Mouse (Mus musculus): ENCODE data around the gene Inppl1. TPM values are rescaled to one million over a fixed set of nuclear protein-coding genes. Genes with fewer than 3 reads are reported as not detected.

The Inppl1 gene
- polyA plus RNA-seq, 1 experiment: 30.4 TPM

- Histone ChIP-seq H3K4me1 (replicated peaks; ENCODE audit: control insufficient read depth, insufficient read depth, low read length) (no peaks in the 10 kb centered on the region), H3K4me3 (ENCODE audit: control insufficient read depth, insufficient read depth, low read length) (no peak overlapping the region), H3K36me3 (ENCODE audit: control insufficient read depth, insufficient read depth, low read length) (no peaks in the 10 kb centered on the region), H3K27me3 (ENCODE audit: control insufficient read depth, insufficient read depth, low read length) (no peaks in the 10 kb centered on the region), H3K27ac (ENCODE audit: control insufficient read depth, insufficient read depth, low read length) (no peak overlapping the region)
- 94% methylated on average over 1 of the region's 1 CpGs for WGBS
- no peak for DNase-seq
- TF ChIP-seq CTCF (IDR thresholded peaks at IDR 0.05; ENCODE audit: borderline replicate concordance, control insufficient read depth, extremely low read depth, insufficient read depth, low read length, poor library complexity): no peak
- TF ChIP-seq POLR2A (IDR thresholded peaks at IDR 0.05; ENCODE audit: control insufficient read depth, extremely low read depth, insufficient read depth, low read length, poor library complexity): no peak
Observed at GRCm38 (mm10) chr7:101777053-101777452, 61.0 kb downstream of the Inppl1 start.

- Histone ChIP-seq H3K27me3 (ENCODE audit: control insufficient read depth, insufficient read depth, low read length) (no peaks in the 10 kb centered on the region), H3K27ac (ENCODE audit: control insufficient read depth, insufficient read depth, low read length) (no peak overlapping the region), H3K4me3 (ENCODE audit: control insufficient read depth, insufficient read depth, low read length) (no peak overlapping the region), H3K36me3 (ENCODE audit: control insufficient read depth, insufficient read depth, low read length) (no peaks in the 10 kb centered on the region), H3K4me1 (replicated peaks; ENCODE audit: control insufficient read depth, insufficient read depth, low read length) (no peaks in the 10 kb centered on the region)
- 93% methylated on average over 8 of the region's 8 CpGs for WGBS
- no peak for DNase-seq
- no peak for TF ChIP-seq POLR2A (IDR thresholded peaks at IDR 0.05; ENCODE audit: control insufficient read depth, extremely low read depth, insufficient read depth, low read length, poor library complexity)
- no peak for TF ChIP-seq CTCF (IDR thresholded peaks at IDR 0.05; ENCODE audit: borderline replicate concordance, control insufficient read depth, extremely low read depth, insufficient read depth, low read length, poor library complexity)
Observed at GRCm38 (mm10) chr7:101772687-101773086, 65.3 kb downstream of the Inppl1 start.

Other genes starting within 250 kb of the Inppl1 start
- 16.8 and 25.8 TPM in 2 replicates for gene Clpb, start 174.6 kb downstream of the Inppl1 start, polyA plus RNA-seq (2012; rRNA removed)
- gene Phox2a, start 19.9 kb downstream of the Inppl1 start, polyA plus RNA-seq (2012; rRNA removed): 0.14 TPM in 1 of 2 replicates, not detected in the other
- gene Folr2, start 19.0 kb upstream of the Inppl1 start, polyA plus RNA-seq (2012; rRNA removed): 6.4 and 9.3 TPM in 2 replicates
- gene Anapc15, start 25.5 kb upstream of the Inppl1 start, polyA plus RNA-seq (2012; rRNA removed): 77.1 and 103 TPM in 2 replicates
- 0.70 and 0.86 TPM in 2 replicates for gene Folr1, start 32.6 kb upstream of the Inppl1 start, polyA plus RNA-seq (2012; rRNA removed)
- gene Lamtor1, start 67.7 kb upstream of the Inppl1 start, polyA plus RNA-seq (2012; rRNA removed): 235 and 239 TPM in 2 replicates
- 0.08 and 0.20 TPM in 2 replicates for gene Tomt, start 68.1 kb upstream of the Inppl1 start, polyA plus RNA-seq (2012; rRNA removed)
- gene Lrrc51, start 95.7 kb upstream of the Inppl1 start, polyA plus RNA-seq (2012; rRNA removed): 4.0 and 6.2 TPM in 2 replicates
- 166 and 186 TPM in 2 replicates for gene Numa1, start 95.9 kb upstream of the Inppl1 start, polyA plus RNA-seq (2012; rRNA removed)
- gene Il18bp, start 180.5 kb upstream of the Inppl1 start, polyA plus RNA-seq (2012; rRNA removed): 57.9 and 80.7 TPM in 2 replicates
- 41.0 and 42.1 TPM in 2 replicates for gene Rnf121, start 227.2 kb upstream of the Inppl1 start, polyA plus RNA-seq (2012; rRNA removed)
- gene Xndc1, start 227.3 kb upstream of the Inppl1 start, polyA plus RNA-seq (2012; rRNA removed): 47.7 and 54.3 TPM in 2 replicates
- gene Xntrpc, start 227.5 kb upstream of the Inppl1 start, polyA plus RNA-seq (2012; rRNA removed): 11.9 and 12.1 TPM in 2 replicates
- 0.61 and 0.92 TPM in 2 replicates for gene Trpc2, start 244.9 kb upstream of the Inppl1 start, polyA plus RNA-seq (2012; rRNA removed)